Mouse (Mus musculus) thymus, postnatal 25 days (tissue): ENCODE results near the gene Tpo.

Source experiments
- DNase-seq: peaks from one replicate; pipeline ENCODE4 v3.0.0; 2022

Tpo gene

GRCm38 (mm10) chr12:30132524-30132923, at the start of gene Tpo:
Gene Tpo (minus strand): TSS chr12:30132624.
- no peak for DNase-seq

- DNase-seq = no peak
Measured at GRCm38 (mm10) chr12:30181721-30182120, 49.3 kb upstream of the Tpo start.

GRCm38 (mm10) chr12:30179623-30180022, 47.2 kb upstream of the Tpo start:
- DNase-seq = no peak

GRCm38 (mm10) chr12:30177966-30178365, 45.5 kb upstream of the Tpo start:
- DNase-seq = no peak

- DNase-seq = no peak
Measured at GRCm38 (mm10) chr12:30177529-30177928, 45.1 kb upstream of the Tpo start.

- DNase-seq = no peak
Measured at GRCm38 (mm10) chr12:30168491-30168890, 36.1 kb upstream of the Tpo start.

GRCm38 (mm10) chr12:30164538-30164937, 32.1 kb upstream of the Tpo start:
- DNase-seq = no peak

- DNase-seq = no peak
Measured at GRCm38 (mm10) chr12:30164005-30164404, 31.6 kb upstream of the Tpo start.

GRCm38 (mm10) chr12:30161731-30162406, 29.4 kb upstream of the Tpo start:
- no peak for DNase-seq

GRCm38 (mm10) chr12:30160475-30160874, 28.1 kb upstream of the Tpo start:
- no peak for DNase-seq

GRCm38 (mm10) chr12:30159788-30160187, 27.4 kb upstream of the Tpo start:
- DNase-seq = no peak

GRCm38 (mm10) chr12:30154079-30154673, 21.8 kb upstream of the Tpo start:
- no peak for DNase-seq

- no peak for DNase-seq
Measured at GRCm38 (mm10) chr12:30142085-30142484, 9.7 kb upstream of the Tpo start.

- DNase-seq = no peak
Measured at GRCm38 (mm10) chr12:30129411-30129716, 3.1 kb downstream of the Tpo start.

GRCm38 (mm10) chr12:30128561-30129410, 3.6 kb downstream of the Tpo start:
- no peak for DNase-seq

GRCm38 (mm10) chr12:30122347-30122746, 10.1 kb downstream of the Tpo start:
- DNase-seq = no peak

GRCm38 (mm10) chr12:30112271-30112670, 20.2 kb downstream of the Tpo start:
- DNase-seq = no peak

GRCm38 (mm10) chr12:30109646-30110605, 22.5 kb downstream of the Tpo start:
- no peak for DNase-seq

GRCm38 (mm10) chr12:30102891-30103565, 29.4 kb downstream of the Tpo start:
- no peak for DNase-seq

- DNase-seq = no peak
Measured at GRCm38 (mm10) chr12:30092081-30092480, 40.3 kb downstream of the Tpo start.

GRCm38 (mm10) chr12:30083971-30084370, 48.5 kb downstream of the Tpo start:
- DNase-seq = no peak

- DNase-seq = no peak
Measured at GRCm38 (mm10) chr12:30077056-30077455, 55.4 kb downstream of the Tpo start.
